Mouse (Mus musculus): ENCODE measurements around the gene Cc2d2b.

Gene Cc2d2b

GRCm38 (mm10) chr19:40831416-40832201 is 83.1 kb downstream of the Cc2d2b start:
- intact Hi-C loops (cut with DNase I): no loop called here

GRCm38 (mm10) chr19:40832361-40832760 is 83.8 kb downstream of the Cc2d2b start:
- intact Hi-C loops (cut with DNase I): no loop called here

DNA sequence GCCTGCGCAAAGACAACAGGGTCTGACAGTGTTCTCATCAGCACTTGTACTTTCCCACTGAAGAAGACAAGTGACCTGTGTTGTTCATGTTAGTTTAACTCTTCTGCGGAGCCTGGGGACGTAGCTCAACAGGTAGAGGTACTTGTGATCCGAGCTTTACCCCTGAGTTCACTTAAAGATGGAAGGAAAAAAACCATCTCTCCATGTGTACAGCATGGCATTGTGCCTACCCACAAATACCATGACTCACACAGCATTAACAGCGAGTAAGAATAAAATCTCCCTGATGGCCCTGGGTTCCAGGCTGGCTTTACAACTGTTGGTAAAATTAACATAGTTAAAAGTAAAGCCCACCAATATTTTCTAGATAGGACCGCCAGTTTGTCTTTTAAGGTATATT is 85.9 kb downstream of the Cc2d2b start:
- intact Hi-C loops (cut with DNase I): no loop called here

GRCm38 (mm10) chr19:40838205-40838604 is 89.7 kb downstream of the Cc2d2b start:
- intact Hi-C loops (cut with DNase I): no loop called here

DNA sequence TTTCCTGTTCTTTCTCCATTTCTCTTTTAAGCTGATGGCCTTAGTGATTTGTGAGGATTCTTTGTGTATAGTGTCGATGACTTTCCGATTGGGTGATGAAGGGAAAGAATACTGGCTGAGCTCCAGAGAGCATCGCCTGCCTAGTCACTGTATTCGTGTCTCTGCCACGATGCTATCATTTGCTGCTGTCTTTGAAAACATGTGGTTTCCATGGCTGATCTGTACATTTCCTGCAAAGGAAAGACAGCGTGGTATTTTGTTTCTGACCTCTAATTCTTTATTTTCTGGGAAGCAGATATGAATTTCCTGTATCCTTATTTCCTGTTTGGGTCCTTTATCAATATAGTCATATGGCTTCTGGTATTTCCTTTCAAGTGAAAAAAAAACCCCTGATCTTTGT is 91.8 kb downstream of the Cc2d2b start:
- intact Hi-C loops (cut with DNase I): no loop called here

DNA sequence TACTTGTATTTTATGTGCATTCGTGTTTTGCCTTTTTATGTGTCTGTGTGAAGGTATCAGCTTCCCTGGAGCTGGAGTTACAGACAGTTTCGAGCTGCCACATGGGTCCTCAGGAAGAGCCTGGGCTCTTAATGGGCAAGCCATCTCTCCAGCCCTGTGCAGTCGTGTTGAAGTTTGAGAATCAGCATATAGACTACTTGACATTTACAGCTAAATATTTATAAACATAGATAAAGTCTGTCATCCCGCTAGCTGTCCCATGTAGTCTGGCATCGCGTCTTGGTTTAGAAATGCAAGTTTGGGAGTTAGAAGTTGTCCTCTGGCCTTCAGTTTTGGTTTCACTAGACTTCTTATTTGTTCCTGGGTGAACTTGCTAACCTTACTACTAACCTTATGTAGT is 92.5 kb downstream of the Cc2d2b start:
- intact Hi-C loops (cut with DNase I): no loop called here

DNA sequence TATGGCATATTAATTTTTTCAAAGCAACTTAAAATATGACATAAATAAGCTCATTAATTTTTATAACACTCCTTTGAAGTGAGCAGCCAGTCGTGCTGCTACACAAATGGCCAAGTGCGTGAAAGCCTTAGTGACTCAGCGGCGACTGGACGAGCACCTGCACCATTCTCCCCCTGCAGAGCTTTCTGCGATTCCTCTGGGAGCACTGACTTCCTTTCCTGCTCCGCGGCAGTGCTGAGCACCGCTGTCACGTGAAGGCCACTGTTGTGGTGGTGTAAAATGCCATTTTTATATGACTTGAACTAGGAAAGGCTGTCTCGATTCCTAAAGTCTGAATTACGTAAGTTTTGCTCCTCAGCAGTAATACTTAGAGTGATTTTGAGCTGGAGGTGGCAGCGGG is 93.0 kb downstream of the Cc2d2b start:
- intact Hi-C loops (cut with DNase I): no loop called here

DNA sequence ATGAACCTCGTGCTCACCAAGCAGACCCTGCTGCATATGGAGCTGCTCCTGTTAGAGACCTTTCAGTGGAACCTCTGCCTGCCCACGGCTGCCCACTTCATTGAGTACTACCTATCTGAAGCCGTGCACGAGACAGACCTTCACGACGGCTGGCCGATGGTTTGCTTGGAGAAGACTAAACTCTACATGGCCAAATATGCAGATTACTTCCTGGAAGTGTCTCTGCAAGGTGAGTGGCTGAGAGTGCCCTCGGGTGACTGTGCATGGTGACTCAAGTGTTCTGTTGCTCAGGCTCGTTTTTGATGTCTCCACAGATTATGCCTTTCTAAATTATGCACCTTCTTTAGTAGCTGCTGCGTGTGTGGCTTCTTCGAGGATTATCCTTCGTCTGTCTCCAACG is 96.2 kb downstream of the Cc2d2b start:
- intact Hi-C loops (cut with DNase I): no loop called here

DNA sequence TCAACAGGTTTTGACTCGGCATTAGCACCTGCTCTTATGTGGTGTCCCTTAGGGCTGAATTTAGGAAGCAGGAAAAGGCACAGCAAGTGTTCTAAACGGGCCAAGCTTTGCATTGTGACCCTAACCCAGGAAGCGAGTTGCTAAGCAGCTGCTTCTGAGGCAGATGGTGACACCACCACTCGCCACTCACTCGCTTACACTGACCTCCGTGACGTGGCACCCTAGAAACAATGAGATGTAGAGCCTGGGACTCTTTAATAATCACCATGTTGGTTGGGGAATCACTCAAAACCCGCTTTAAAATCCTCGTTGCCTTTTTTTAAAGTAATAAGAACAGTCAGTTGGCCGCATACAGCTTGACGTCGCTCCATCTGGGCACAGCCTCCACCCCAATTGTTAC is 100.8 kb downstream of the Cc2d2b start:
- intact Hi-C loops (cut with DNase I): no loop called here

DNA sequence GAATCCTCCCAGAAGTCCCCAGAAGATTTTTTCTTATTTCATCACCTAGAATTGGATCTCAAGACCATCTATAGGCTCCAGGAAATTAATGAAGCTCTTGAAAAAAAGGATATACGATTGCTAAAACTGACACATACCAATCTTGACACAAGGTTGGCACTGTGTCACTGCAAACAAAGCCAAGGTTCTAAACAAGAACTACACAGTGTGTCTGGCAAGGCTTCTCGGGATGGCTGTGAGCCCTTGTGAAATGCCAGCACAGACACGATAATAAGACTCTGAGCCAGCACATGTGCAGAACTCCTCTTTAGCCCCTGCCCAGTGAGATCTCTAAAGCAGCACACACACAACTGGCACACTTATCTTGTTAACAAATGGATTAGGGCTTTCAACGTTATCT is 111.0 kb downstream of the Cc2d2b start:
- intact Hi-C loops (cut with DNase I): no loop called here

DNA sequence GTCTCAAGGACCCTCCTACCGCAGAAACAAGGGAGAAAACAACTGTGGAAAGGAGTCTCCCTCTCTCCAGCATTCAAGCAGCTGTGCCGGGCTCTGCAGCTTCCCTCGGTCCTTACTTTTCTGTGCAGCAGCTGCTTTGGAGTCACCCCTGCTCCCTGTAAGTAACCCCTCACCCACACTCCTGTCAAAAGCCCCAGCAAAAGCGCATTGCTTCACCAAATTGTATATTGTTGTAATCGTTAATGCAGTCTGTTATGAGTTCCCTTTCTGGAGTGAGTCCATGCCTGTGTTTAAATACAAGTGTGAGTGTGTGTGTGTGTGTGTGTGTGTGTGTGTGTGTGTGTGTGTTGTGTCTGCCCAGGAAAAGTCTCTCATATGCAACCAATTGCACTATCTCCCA is 119.7 kb downstream of the Cc2d2b start:
- intact Hi-C loops (cut with DNase I): no loop called here

DNA sequence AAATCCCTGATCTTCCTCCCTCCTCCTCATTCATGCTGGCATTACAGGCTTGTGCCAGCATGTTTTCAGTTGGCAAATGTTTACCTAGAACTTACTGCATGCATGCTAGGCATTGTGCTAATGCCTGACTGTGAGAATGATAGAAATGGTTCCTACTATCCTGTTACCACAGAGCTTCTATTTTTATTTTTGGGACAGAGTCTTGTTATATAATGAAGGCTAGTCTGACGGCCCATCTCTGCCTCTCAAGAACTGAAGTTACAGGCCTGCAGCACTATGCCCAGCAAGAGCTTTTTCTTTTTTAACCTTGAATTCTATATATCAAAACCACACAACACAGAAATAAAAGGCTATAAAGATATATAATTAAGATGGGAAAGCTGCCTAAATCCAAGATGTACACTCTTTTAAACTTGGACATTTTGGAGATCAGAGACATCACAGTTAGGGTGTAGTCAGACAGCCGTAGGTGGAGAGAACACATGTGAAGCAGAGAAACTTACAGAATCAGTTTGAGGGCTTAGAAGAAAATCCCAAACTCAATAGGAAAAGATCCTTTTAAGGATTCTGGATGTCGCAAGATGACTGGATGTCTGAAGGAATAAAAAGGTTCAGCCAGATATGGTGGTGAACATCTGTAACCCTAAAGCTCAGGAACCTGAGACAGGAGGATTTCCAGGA is 121.0 kb downstream of the Cc2d2b start:
- intact Hi-C loops (cut with DNase I): no loop called here

DNA sequence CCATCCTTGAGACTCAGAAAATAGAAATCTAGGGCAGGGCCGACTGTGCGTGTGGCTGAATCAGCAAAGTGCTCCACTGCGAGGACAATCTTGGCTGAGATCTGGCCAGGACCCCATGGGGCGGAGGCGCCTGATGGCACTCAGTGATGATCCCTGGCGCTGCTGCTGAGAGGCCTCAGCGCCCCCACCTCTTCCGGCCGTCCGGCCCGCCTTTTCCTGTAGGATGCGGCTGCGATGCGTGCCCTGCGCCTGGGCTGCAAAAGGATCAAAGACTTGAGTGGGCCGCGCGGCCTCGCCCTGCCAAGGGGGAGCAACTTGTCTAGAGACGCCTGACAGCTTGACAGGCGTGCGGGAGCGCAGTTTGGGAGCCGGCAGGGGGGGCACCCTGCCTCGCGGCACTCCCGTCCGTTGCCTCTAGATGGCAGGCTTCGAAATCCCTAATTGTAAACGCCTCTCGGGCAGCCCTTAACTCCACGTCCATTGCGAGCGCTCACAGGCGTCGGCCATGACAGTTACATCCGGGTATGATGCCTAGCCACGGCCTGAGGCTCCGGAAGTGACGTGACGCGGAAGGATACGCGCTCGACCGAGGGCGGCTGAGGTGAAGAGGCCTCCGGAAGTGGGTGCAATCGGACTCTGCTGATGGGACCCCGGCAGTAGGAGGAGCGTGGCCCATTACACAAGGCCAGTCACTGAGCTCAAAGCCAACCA is 124.6 kb downstream of the Cc2d2b start:
- intact Hi-C loops (cut with DNase I): loop anchor here (1.0 kb wide), 1 partner anchor 21 kb away; the partner anchor contains the start of gene Zfp518a

Measured in adrenal gland (tissue).